Mouse (Mus musculus): Measurements from ENCODE around the gene Selenon.

DNA sequence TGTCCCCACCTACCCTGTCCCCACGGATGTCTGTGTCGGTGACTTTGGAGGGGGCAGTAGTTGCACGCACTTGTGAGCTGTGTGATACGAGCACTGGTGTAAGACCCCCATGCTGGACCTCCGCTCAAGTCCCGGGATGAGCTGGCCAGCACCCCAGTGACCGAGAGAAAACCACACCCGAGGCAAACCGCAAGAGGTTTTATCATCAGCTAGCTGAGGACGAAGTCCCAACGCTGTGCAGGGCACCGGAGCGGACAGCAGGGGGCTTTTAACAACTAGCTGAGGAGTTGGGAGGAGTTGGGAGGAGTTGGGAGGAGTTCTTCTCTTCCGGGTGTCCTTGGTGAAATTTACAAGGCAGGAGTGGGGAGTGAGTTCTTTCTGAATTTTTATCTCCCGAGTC is 39.2 kb downstream of the Selenon start:
- TF ChIP-seq CTCF (IDR thresholded peaks at IDR 0.05; ENCODE audit: low read depth): peak; percentile 76
- no peak for TF ChIP-seq EP300 (IDR thresholded peaks at IDR 0.05; ENCODE audit: low read depth)

All from liver, postnatal 0 days (tissue).